Mouse (Mus musculus): ENCODE results near the gene Bhlhb9. TPM values are rescaled to one million over a fixed set of nuclear protein-coding genes. Genes with fewer than 3 reads are reported as not detected.
"Not testable (repeated sequence)": the region's sequence is repeated elsewhere in the genome, so short reads cannot be mapped to it uniquely, and the experiment has no call there.

Bhlhb9 gene
- polyA plus RNA-seq (2016; fragmentation: Nextera tagmentation; extraction: Ambion mirVana) = 21.2 and 21.3 TPM in 2 replicates

DNA sequence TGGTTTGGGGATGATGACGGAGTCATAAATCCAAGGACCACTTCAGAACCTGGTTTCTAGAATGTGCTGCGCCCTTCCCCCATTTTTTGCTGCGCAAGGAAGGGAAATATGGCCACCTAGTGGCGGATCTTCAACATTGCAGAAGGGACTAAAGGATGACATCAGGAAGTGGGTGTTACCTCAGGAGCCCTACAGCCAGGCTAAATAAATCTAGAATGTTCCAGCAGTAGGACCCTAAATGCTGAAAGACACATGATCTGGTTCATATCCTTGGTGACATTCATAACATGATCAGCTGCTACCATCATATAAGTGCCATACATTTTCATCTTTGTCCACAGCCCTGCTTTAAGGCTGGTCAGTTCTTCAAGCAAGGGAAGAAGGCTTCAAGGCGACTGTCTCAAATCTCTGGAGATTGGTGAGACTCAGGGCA lies at the start of gene Bhlhb9:
Gene Bhlhb9 (plus strand): TSS at position 383 of the 433 bp plus-strand sequence.
- H3K4me3 ChIP-seq = peak within 1 kb of the TSS; percentile 53
- H3K36me3 ChIP-seq; H3K27me3 ChIP-seq (replicated peaks); ATAC-seq; H3K4me1 ChIP-seq; H3K27ac ChIP-seq; H3K9me3 ChIP-seq (replicated peaks): not testable (repeated sequence)
- H3K4me2 ChIP-seq = peak within 1 kb of the TSS; percentile 68
- 1% methylated on average over 4 of the region's 5 CpGs for whole genome bisulfite sequencing (ENCODE audit: insufficient replicate concordance)
- peak within 1 kb of the TSS; percentile 48 for H3K9ac ChIP-seq

DNA sequence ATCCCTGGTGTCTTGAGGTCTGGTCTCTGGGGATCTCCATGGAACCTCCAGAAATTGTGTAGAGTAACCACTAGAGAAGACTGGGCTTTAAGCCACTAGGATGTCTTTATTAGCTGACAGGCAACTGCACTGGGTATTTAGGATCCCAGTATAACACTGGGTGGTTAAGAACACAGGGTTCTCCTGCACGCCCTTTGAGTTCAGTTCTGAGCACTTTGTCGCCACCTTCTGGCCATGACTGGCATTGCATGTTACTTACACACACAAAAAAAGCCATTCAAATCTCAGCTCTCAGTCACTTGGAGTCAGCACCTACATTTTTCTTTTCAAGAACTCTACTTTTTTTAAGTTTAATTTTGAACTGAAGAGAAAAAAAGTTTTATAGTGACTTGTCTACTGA lies 44.6 kb upstream of the Bhlhb9 start:
- WGBS (ENCODE audit: insufficient replicate concordance) = 0% methylated on average over 2 of the region's 2 CpGs
- H3K27ac ChIP-seq = no peak overlapping the region
- H3K36me3 ChIP-seq = peaks cover 12% of the 10 kb centered on the region
- no peak overlapping the region for H3K4me2 ChIP-seq
- no peaks in the 10 kb centered on the region for H3K9me3 ChIP-seq (replicated peaks)
- H3K4me3 ChIP-seq = no peak overlapping the region
- no peak overlapping the region for H3K9ac ChIP-seq
- H3K4me1 ChIP-seq = no peaks in the 10 kb centered on the region
- ATAC-seq = no peak
- H3K27me3 ChIP-seq (replicated peaks) = no peaks in the 10 kb centered on the region

DNA sequence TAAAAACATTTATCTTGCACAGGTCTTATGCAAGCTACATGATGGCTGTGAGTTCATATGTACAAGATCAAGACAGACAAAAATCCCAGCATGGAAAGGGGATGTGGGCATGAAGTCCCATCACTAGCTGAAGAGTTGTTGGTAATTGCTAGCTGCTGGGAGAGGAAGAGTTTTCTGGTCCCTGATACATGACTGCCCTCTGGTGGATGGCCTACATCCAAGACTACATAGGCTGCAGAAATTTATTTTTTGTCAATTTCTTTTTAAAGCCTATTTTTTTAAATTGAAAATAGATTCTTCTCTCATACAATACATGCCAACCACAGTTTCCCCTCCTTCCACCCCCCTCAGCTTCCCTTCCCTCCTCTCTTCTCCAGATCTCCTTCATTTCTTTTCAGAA lies 35.7 kb upstream of the Bhlhb9 start:
- Histone ChIP-seq H3K9ac (no peak overlapping the region), H3K9me3 (replicated peaks) (no peaks in the 10 kb centered on the region), H3K27ac (no peak overlapping the region), H3K36me3 (peaks cover 9% of the 10 kb centered on the region), H3K4me3 (no peak overlapping the region), H3K27me3 (replicated peaks) (no peaks in the 10 kb centered on the region), H3K4me1 (no peaks in the 10 kb centered on the region), H3K4me2 (no peak overlapping the region)
- no peak for ATAC-seq

DNA sequence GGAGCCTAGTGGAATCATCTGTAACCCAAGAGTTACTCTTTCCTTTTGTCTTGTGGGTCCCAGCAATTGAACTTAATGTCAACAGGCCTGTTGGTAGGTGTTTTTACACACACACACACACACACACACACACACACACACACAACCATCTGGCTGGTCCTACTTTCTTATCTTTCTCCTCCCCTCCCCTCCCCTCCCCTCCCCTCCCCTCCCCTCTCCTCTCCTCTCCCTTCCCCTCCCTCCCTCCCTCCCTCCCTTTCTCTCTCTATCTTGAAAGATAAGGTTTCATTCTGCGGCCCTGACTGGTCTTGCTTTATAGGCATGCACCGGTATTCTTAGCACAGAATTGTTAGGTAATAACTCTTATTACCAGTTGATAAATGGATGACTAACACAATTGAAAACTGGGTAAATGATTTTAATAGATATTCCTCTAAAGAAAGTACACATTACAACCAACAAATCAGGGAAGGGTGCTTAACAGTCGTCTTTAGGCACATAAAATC lies 29.3 kb upstream of the Bhlhb9 start:
- Histone ChIP-seq H3K36me3 (no peaks in the 10 kb centered on the region), H3K27ac (no peak overlapping the region), H3K9me3 (replicated peaks) (no peaks in the 10 kb centered on the region), H3K4me1 (peaks cover 5% of the 10 kb centered on the region; the same call in 1 of the 2 replicates), H3K9ac (no peak overlapping the region), H3K4me2 (no peak overlapping the region), H3K27me3 (replicated peaks) (no peaks in the 10 kb centered on the region), H3K4me3 (no peak overlapping the region)
- ATAC-seq = peak; percentile 55; the same call in 1 of the 2 replicates
- WGBS (ENCODE audit: insufficient replicate concordance) = 39% methylated on average over 2 of the region's 3 CpGs

DNA sequence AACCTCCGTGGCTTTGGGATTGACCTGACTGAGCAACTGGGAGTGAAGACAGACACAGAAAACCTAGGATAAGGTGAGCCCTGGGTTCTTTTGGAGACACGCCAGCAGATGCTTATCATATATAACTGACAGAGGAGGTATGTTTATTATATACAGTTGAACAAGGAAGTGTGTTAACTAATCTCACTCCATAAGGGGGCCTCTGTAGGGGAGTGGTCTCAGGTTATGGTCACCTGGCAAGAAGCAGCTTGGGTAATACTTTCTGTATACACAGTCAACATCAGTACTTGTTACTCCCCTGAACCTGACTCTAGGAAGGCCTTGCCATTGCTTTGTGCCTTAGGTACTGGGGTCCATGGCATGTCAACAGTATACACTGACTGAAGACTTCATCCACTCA lies 28.8 kb upstream of the Bhlhb9 start:
- Histone ChIP-seq H3K27me3 (replicated peaks) (no peaks in the 10 kb centered on the region), H3K36me3 (no peaks in the 10 kb centered on the region), H3K4me3 (no peak overlapping the region), H3K9me3 (replicated peaks) (no peaks in the 10 kb centered on the region), H3K9ac (no peak overlapping the region), H3K4me1 (peaks cover 5% of the 10 kb centered on the region; the same call in 1 of the 2 replicates), H3K27ac (no peak overlapping the region), H3K4me2 (no peak overlapping the region)
- ATAC-seq = no peak
- 63% methylated on average over 2 of the region's 2 CpGs for WGBS (ENCODE audit: insufficient replicate concordance)

DNA sequence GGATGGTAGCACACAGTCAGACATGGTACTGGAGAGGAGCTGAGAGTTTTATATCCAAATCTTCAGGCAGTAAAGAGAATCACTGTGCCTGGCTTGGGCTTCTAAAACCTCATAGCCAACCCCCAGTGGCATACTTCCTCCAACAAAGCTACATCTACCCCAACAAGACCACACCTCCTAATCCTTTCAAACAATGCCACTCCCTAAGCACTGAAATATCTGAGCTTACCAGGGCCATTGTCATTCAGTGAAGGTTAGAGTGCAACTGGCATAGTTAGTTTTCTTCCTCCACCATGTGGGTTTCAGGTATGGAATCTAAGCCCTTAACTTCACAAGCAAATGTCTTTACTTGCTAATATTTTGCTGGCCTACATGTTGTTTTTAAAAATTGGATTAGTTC lies 5.9 kb upstream of the Bhlhb9 start:
- Histone ChIP-seq H3K27me3 (replicated peaks) (no peaks in the 10 kb centered on the region), H3K9ac (no peak overlapping the region), H3K4me2 (no peak overlapping the region), H3K4me1 (no peaks in the 10 kb centered on the region), H3K36me3 (no peaks in the 10 kb centered on the region), H3K9me3 (replicated peaks) (no peaks in the 10 kb centered on the region), H3K4me3 (no peak overlapping the region), H3K27ac (no peak overlapping the region)
- ATAC-seq = no peak

DNA sequence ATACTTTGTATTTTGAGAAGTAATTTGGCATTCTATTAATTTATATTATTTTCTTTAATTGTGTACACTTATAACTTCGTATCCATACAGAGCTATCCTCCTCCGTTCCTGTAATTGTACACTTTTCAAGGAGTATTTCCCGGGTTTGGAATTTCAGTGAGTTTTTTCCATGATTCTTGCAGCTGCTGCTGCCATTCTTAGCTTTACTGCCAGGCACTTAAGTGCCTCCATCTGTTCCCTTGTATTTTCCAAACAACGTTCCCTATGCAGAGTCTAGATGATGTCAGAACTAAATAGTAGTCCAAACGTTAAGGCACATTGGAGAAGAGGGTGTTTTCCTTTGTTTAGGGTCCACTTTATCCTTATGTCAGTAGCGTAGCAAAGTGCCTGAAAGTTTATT lies 5.1 kb upstream of the Bhlhb9 start:
- Histone ChIP-seq H3K4me2 (no peak overlapping the region), H3K27ac (no peak overlapping the region), H3K9ac (no peak overlapping the region), H3K9me3 (replicated peaks) (no peaks in the 10 kb centered on the region), H3K4me1 (no peaks in the 10 kb centered on the region), H3K36me3 (no peaks in the 10 kb centered on the region), H3K4me3 (no peak overlapping the region), H3K27me3 (replicated peaks) (no peaks in the 10 kb centered on the region)
- 70% methylated on average over 6 of the region's 6 CpGs for WGBS (ENCODE audit: insufficient replicate concordance)
- ATAC-seq = no peak

DNA sequence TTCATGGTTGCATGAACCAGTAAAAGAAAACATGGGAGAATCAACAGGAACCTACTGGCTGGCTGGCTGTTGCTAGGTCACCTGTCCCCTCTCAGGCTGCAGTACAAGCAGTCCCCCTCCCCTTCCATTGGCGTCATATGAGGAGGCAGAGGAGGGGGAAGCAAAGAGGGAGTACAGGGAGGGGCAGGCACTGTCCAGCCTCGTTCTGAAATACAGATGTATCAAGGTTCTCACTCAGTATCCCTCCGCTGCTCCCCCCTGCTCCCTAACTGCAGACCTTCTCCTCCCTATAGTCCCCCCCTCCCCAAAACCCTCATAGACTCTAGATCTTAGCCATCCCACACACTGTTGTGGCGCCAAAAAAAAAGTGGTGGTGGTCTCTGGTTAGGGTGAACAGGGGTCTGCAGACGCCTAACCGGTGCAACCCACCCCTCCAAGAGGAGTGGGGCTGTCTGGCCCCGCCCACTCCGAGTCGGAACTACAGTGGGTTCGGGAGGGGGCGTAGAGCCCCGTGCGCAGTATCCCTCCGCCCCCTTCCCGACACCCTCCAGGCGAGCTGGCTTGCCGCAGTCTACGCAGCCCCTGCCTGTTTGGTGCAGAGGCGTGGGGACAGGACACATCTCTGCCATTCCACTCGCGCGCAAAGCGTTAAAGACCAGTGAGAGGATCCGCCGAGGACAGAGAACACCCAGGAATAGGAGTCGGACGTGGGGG lies 1.6 kb upstream of the Bhlhb9 start:
- not testable (repeated sequence) for H3K27ac ChIP-seq; H3K9me3 ChIP-seq (replicated peaks); H3K27me3 ChIP-seq (replicated peaks); H3K36me3 ChIP-seq; H3K4me1 ChIP-seq
- Histone ChIP-seq H3K4me2 (peak overlapping the region; percentile 68), H3K4me3 (peak overlapping the region; percentile 53), H3K9ac (peak overlapping the region; percentile 48; the same call in 1 of the 2 replicates)
- WGBS (ENCODE audit: insufficient replicate concordance) = 12% methylated on average over 22 of the region's 27 CpGs
- ATAC-seq = peak; percentile 74

DNA sequence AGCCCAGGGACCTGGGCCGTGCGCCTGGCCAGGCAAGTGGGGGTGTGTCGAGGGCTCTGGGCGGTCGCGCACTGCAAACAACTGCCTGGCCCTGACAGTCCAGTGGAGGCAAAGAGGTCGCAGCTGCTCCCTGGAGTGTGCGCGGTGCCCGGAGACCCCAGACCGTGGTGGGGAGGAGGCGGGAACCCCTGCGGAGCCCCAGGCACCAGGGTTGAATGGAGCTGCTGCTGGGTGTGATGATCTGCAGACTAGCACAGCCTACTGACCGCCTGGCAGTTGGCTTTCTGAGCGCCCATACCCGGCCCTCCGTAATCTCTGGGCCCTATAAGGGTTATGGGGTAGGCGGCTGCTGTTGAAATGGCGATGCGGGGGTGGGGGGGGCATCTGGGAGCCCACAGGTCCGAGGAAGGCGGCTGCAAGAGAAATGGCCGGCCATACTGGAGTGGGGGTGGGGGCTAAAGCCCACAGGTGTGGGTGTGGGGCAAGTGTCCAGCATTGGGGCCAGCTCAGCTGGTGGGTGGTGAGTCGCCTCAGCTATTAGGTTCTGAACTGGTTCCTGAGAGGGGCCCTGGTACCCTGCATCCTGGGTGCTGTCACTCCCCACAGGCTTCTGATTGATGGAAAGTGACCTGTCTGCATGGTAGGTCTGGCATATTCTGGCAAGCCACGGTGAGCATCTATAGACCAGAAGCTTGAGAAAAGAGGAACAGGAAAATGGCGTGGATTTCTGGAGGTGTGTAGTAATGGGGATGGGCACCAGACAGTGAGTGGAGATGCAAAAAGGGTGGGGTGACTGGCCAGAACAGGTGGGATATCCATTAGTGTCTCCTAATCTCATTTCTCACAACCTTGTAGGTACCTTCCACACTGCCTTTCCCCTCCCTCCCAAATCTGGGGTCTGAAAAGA lies 836 bp upstream of the Bhlhb9 start:
- not testable (repeated sequence) for H3K36me3 ChIP-seq; H3K4me1 ChIP-seq; H3K27me3 ChIP-seq (replicated peaks); H3K9me3 ChIP-seq (replicated peaks); H3K27ac ChIP-seq
- ATAC-seq = peak; percentile 66
- Histone ChIP-seq H3K4me2 (peak overlapping the region; percentile 68), H3K4me3 (peak overlapping the region; percentile 53), H3K9ac (peak overlapping the region; percentile 48)
- 11% methylated on average over 25 of the region's 26 CpGs for WGBS (ENCODE audit: insufficient replicate concordance)

DNA sequence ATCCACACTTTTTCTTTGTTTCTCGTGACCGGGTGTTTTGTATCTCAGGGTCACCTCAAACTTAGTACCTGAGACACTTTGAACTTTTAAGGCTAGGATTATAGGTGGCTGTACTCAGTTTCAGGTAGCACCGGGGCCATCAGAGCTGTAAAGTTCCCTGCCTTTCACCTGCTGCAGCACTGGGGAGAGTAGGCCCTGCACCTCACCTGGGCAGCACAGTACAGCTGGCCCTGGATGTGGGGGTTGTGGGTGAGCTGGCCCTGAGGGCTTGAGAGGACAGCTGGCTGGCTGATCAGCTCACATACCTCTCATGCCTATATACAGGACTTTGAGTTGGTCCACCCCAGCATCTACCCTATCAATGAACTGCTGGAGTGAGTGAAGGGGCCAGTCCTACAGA lies 6.8 kb downstream of the Bhlhb9 start:
- Histone ChIP-seq H3K36me3 (no peaks in the 10 kb centered on the region; the same call in 1 of the 2 replicates), H3K27me3 (replicated peaks) (no peaks in the 10 kb centered on the region), H3K4me3 (no peak overlapping the region), H3K9me3 (replicated peaks) (no peaks in the 10 kb centered on the region), H3K9ac (no peak overlapping the region), H3K4me2 (no peak overlapping the region), H3K4me1 (no peaks in the 10 kb centered on the region), H3K27ac (no peak overlapping the region)
- 81% methylated on average over 3 of the region's 3 CpGs for WGBS (ENCODE audit: insufficient replicate concordance)
- ATAC-seq = no peak

DNA sequence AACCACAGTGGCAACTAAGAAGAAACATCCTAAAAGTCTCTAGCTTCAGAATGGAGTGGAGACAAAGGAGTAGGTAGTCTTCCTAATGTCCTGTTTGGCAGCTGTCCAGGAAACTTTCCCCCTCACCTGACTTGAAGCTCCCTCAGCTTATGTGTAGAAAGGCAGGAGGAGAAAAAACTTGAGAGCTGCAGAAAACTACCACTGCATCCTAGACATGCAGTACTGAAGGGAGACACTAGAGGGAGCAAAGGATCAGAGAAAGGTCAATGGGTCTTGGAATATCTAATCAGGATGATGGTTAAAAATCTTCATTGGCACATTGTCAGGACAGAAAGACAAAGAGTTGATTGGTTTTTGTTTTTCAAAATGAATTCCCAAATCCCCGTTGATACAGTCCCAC lies 8.4 kb downstream of the Bhlhb9 start:
- no peak overlapping the region for H3K4me2 ChIP-seq
- ATAC-seq = no peak
- WGBS (ENCODE audit: insufficient replicate concordance) = 16% methylated on average over 1 of the region's 1 CpGs

DNA sequence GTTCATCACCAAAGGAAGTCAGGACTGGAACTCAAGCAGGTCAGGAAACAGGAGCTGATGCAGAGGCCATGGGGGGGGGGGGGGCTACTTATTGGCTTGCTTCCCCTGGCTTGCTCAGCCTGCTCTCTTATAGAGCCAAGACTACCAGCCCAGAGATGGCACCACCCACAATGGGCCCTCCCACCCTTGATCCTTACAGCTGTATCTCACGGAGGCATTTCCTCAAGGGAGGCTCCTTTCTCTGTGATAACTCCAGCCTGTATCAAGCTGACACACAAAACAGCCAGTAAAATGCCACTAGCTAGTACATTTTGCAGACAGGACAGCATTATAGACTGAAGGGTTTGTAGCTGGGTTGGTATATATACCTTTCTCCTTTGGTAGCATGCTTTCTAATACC lies 38.5 kb downstream of the Bhlhb9 start:
- not testable (repeated sequence) for H3K4me1 ChIP-seq; H3K4me3 ChIP-seq; H3K9me3 ChIP-seq (replicated peaks); H3K27me3 ChIP-seq (replicated peaks); H3K36me3 ChIP-seq; H3K9ac ChIP-seq; H3K27ac ChIP-seq; H3K4me2 ChIP-seq
- WGBS (ENCODE audit: insufficient replicate concordance) = 32% methylated on average over 1 of the region's 1 CpGs
- ATAC-seq = peak; percentile 61

More for the DNA sequence above, 8.4 kb downstream of the Bhlhb9 start:
- no peak overlapping the region for H3K9ac ChIP-seq
- no peak overlapping the region for H3K27ac ChIP-seq
- no peaks in the 10 kb centered on the region for H3K9me3 ChIP-seq (replicated peaks)
- H3K4me1 ChIP-seq = no peaks in the 10 kb centered on the region
- no peak overlapping the region for H3K4me3 ChIP-seq
- no peaks in the 10 kb centered on the region for H3K27me3 ChIP-seq (replicated peaks)
- H3K36me3 ChIP-seq = no peaks in the 10 kb centered on the region
